Mouse (Mus musculus) liver, adult 2 months (tissue): ENCODE measurements at regions not wholly inside any gene's neighbourhood (a gene's known extent, or its start where the extent isn't known, plus 50 kb on each side); places are given as distances from the start of the nearest gene placed in this dataset.

ENCODE experiments used
- CTCF ChIP-seq: fragments of 200-500 bp; IDR thresholded peaks from 2 replicates; pipeline ENCODE4 v1.5.1; 2011; ENCODE audit warnings: low read depth, low read length, control low read depth
- POLR2A ChIP-seq: fragments of 200-500 bp; IDR thresholded peaks from 2 replicates; pipeline ENCODE4 v1.6.1; 2011; ENCODE audit warnings: low read length, control low read depth; ENCODE audit not compliant: insufficient read depth; ENCODE audit errors: extremely low read depth

- TF ChIP-seq POLR2A: no peak
- no peak for TF ChIP-seq CTCF
Measured at GRCm38 (mm10) chr13:37685617-37686016, 92.6 kb upstream of the Rreb1 start.
